Mouse (Mus musculus) small intestine, adult 2 months (tissue): ENCODE measurements around the gene Fbf1.

ENCODE experiments used
- CTCF ChIP-seq: fragments of 200-500 bp; IDR thresholded peaks from 2 replicates; pipeline ENCODE4 v1.5.1; 2012; ENCODE audit warnings: low read depth, mild to moderate bottlenecking, control low read depth, inconsistent platforms, low read length, moderate library complexity, mixed read lengths; ENCODE audit not compliant: insufficient replicate concordance, insufficient read length; ENCODE audit errors: extremely low read depth
- POLR2A ChIP-seq: fragments of 200-500 bp; IDR thresholded peaks from 2 replicates; pipeline ENCODE4 v1.6.1; 2012; ENCODE audit warnings: low read depth, mild to moderate bottlenecking, control low read depth, inconsistent platforms, low read length, moderate library complexity

DNA sequence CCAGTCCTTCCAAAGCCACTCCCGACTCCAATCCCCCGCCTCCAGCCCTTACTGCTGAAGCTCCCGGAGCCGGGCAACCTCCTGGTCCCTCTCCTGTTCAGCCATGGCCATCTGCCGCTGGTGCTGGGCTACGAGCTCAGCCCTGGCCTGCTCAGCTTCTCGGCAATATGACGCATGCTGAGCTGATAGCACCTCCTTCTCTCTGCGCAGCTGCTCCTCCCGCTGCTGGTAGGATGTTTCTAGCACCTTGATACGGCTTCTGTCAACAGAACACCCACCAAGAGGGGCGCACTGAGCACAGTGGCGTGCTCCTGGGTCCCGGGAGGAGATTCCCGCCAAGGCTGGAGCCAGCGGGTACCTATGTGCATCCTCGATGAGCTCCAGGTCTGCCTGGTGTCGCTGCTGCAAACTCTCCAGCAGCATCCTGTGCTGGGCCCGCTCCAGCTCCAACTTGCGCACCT lies 19.2 kb downstream of the Fbf1 start:
- TF ChIP-seq CTCF (no peak), POLR2A (no peak)
